Mouse (Mus musculus) small intestine, adult 2 months (tissue): Measurements from ENCODE around the gene Immt. TPM values are rescaled to one million over a fixed set of nuclear protein-coding genes. Genes with fewer than 3 reads are reported as not detected.
"Not testable (repeated sequence)": the region's sequence is repeated elsewhere in the genome, so short reads cannot be mapped to it uniquely, and the experiment has no call there.

Source experiments
- H3K27ac ChIP-seq: fragments of 200-500 bp; 2 replicates; pipeline ENCODE4 v1.5.1; 2012; ENCODE audit warnings: low read depth, low read length, control low read depth, inconsistent platforms; ENCODE audit not compliant: insufficient read depth
- H3K27me3 ChIP-seq: fragments of 200-500 bp; 2 replicates; pipeline ENCODE4 v1.6.1; 2012; ENCODE audit warnings: mild to moderate bottlenecking, moderate library complexity, low read length, inconsistent platforms; ENCODE audit not compliant: control insufficient read depth, insufficient read depth
- H3K36me3 ChIP-seq: fragments of 200-500 bp; 2 replicates; pipeline ENCODE4 v1.6.1; 2012; ENCODE audit warnings: mild to moderate bottlenecking, low read length, control low read depth, inconsistent platforms; ENCODE audit not compliant: control insufficient read depth, insufficient read depth
- H3K4me1 ChIP-seq: fragments of 200-500 bp; 2 replicates; pipeline ENCODE4 v1.6.1; 2012; ENCODE audit warnings: low read length, inconsistent platforms, mixed read lengths; ENCODE audit not compliant: control insufficient read depth, insufficient read depth, insufficient read length
- H3K4me3 ChIP-seq: fragments of 200-500 bp; 2 replicates; pipeline ENCODE4 v1.5.1; 2012; ENCODE audit warnings: low read depth, mild to moderate bottlenecking, control low read depth, inconsistent platforms, low read length, moderate library complexity
- CTCF ChIP-seq: fragments of 200-500 bp; IDR thresholded peaks from 2 replicates; pipeline ENCODE4 v1.5.1; 2012; ENCODE audit warnings: low read depth, mild to moderate bottlenecking, control low read depth, inconsistent platforms, low read length, moderate library complexity, mixed read lengths; ENCODE audit not compliant: insufficient replicate concordance, insufficient read length; ENCODE audit errors: extremely low read depth
- POLR2A ChIP-seq: fragments of 200-500 bp; IDR thresholded peaks from 2 replicates; pipeline ENCODE4 v1.6.1; 2012; ENCODE audit warnings: low read depth, mild to moderate bottlenecking, control low read depth, inconsistent platforms, low read length, moderate library complexity
- WGBS: fragments of 180-500 bp; shearing (Covaris S2); methylation state at CpG from one replicate; pipeline ENCODE4 v1.1.7; 2018; 5-methylcytosine and 5-hydroxymethylcytosine counted together
- polyA plus RNA-seq: library from polyadenylated mRNA; depleted of rRNA; stranded (reverse); fragments of >200 nt; gene quantifications from 2 replicates; pipeline ENCODE4 v1.2.3, GENCODE M21; 2012

Immt gene
- polyA plus RNA-seq, 1 experiment, result 40.2 TPM

- Histone ChIP-seq H3K27ac (no peak overlapping the region), H3K27me3 (no peaks in the 10 kb centered on the region), H3K4me3 (no peak overlapping the region), H3K36me3 (peaks cover 4% of the 10 kb centered on the region), H3K4me1 (0 out of 2 replicates have a peak, but pooled peaks cover 1% of the 10 kb centered on the region)
- TF ChIP-seq CTCF, result no peak
- no peak for TF ChIP-seq POLR2A
- 97% methylated on average over 1 of the region's 1 CpGs for WGBS
These were observed 9.6 kb downstream of the Immt start for GRCm38 (mm10) chr6:71840597-71841290.

- not testable (repeated sequence) for H3K27ac ChIP-seq
- peaks cover 31% of the 10 kb centered on the region for H3K36me3 ChIP-seq
- 38% methylated on average over 6 of the region's 6 CpGs for WGBS
These were observed 15.8 kb downstream of the Immt start for GRCm38 (mm10) chr6:71846906-71847305.

GRCm38 (mm10) chr6:71867751-71868150, 36.6 kb downstream of the Immt start:
- no peak overlapping the region for H3K27ac ChIP-seq
- TF ChIP-seq CTCF, result no peak
- no peak for TF ChIP-seq POLR2A
- H3K36me3 ChIP-seq, result peaks cover 64% of the 10 kb centered on the region
- no peaks in the 10 kb centered on the region for H3K4me1 ChIP-seq
- 85% methylated on average over 2 of the region's 2 CpGs for WGBS
- H3K27me3 ChIP-seq, result no peaks in the 10 kb centered on the region
- no peak overlapping the region for H3K4me3 ChIP-seq

More at GRCm38 (mm10) chr6:71846906-71847305, 15.8 kb downstream of the Immt start:
- not testable (repeated sequence) for H3K4me1 ChIP-seq, H3K4me3 ChIP-seq, H3K27me3 ChIP-seq

- Histone ChIP-seq H3K4me3 (no peak overlapping the region), H3K27ac (no peak overlapping the region), H3K36me3 (peaks cover 63% of the 10 kb centered on the region), H3K27me3 (no peaks in the 10 kb centered on the region), H3K4me1 (no peaks in the 10 kb centered on the region)
- no peak for TF ChIP-seq POLR2A
- no peak for TF ChIP-seq CTCF
- 94% methylated on average over 1 of the region's 1 CpGs for WGBS
These were observed 37.7 kb downstream of the Immt start for GRCm38 (mm10) chr6:71868809-71869208.

GRCm38 (mm10) chr6:71871396-71871795, 40.3 kb downstream of the Immt start:
- Histone ChIP-seq H3K27me3 (no peaks in the 10 kb centered on the region), H3K27ac (no peak overlapping the region), H3K36me3 (peaks cover 66% of the 10 kb centered on the region), H3K4me1 (no peaks in the 10 kb centered on the region), H3K4me3 (no peak overlapping the region)
- 89% methylated on average over 9 of the region's 9 CpGs for WGBS
- TF ChIP-seq POLR2A, result no peak
- TF ChIP-seq CTCF, result no peak

GRCm38 (mm10) chr6:71877965-71878760, 47.0 kb downstream of the Immt start:
- H3K4me1 ChIP-seq, result no peaks in the 10 kb centered on the region
- 94% methylated on average over 3 of the region's 3 CpGs for WGBS
- H3K36me3 ChIP-seq, result peaks cover 68% of the 10 kb centered on the region
- no peak overlapping the region for H3K4me3 ChIP-seq
- no peaks in the 10 kb centered on the region for H3K27me3 ChIP-seq
- H3K27ac ChIP-seq, result no peak overlapping the region
- no peak for TF ChIP-seq CTCF
- TF ChIP-seq POLR2A, result no peak

GRCm38 (mm10) chr6:71893263-71893662, 62.1 kb downstream of the Immt start:
- no peak overlapping the region for H3K4me3 ChIP-seq
- H3K4me1 ChIP-seq, result no peaks in the 10 kb centered on the region
- peaks cover 63% of the 10 kb centered on the region for H3K36me3 ChIP-seq
- no peaks in the 10 kb centered on the region for H3K27me3 ChIP-seq
- WGBS, result 74% methylated on average over 4 of the region's 4 CpGs
- H3K27ac ChIP-seq, result no peak overlapping the region
- TF ChIP-seq CTCF (no peak), POLR2A (no peak)
